Mouse (Mus musculus) liver, embryonic 11.5 days (tissue): Measurements from ENCODE around the gene Snx21. TPM values are rescaled to one million over a fixed set of nuclear protein-coding genes. Genes with fewer than 3 reads are reported as not detected.

Experiments
- ATAC-seq: fragments of 200-750 bp; cut with Nextera tagmentation; replicated peaks from 2 replicates; pipeline ENCODE4 v1.8.0; 2017; ENCODE audit warnings: moderate number of reproducible peaks, mild to moderate bottlenecking, moderate TSS enrichment, moderate library complexity; ENCODE audit not compliant: low FRiP score
- DNase-seq: peaks from one replicate; pipeline ENCODE4 v3.0.0-alpha.2; 2017; ENCODE audit warnings: low spot score
- H3K27ac ChIP-seq: fragments of 300-500 bp; sonication (generic); 2 replicates; pipeline ENCODE4 v1.5.1; 2014; ENCODE audit warnings: mild to moderate bottlenecking, low read depth, low read length, control low read depth
- H3K27me3 ChIP-seq: fragments of 300-500 bp; sonication (generic); replicated peaks from 2 replicates; pipeline ENCODE4 v1.6.1; 2014; ENCODE audit warnings: low read length, mixed read lengths; ENCODE audit not compliant: control insufficient read depth, insufficient read depth
- H3K36me3 ChIP-seq: fragments of 300-500 bp; sonication (generic); 2 replicates; pipeline ENCODE4 v1.6.1; 2014; ENCODE audit warnings: mild to moderate bottlenecking, low read length, moderate library complexity, mixed read lengths; ENCODE audit not compliant: control insufficient read depth, insufficient read depth
- H3K4me1 ChIP-seq: fragments of 300-500 bp; sonication (generic); replicated peaks from 2 replicates; pipeline ENCODE4 v1.6.1; 2014; ENCODE audit warnings: low read length, mixed read lengths; ENCODE audit not compliant: control insufficient read depth, insufficient read depth
- H3K4me2 ChIP-seq: fragments of 300-500 bp; sonication (generic); 2 replicates; pipeline ENCODE4 v1.6.1; 2014; ENCODE audit warnings: mild to moderate bottlenecking, control low read depth, moderate library complexity
- H3K4me3 ChIP-seq: fragments of 300-500 bp; sonication (generic); 2 replicates; pipeline ENCODE4 v1.5.1; 2014; ENCODE audit warnings: low read depth, low read length, control low read depth
- H3K9ac ChIP-seq: fragments of 300-500 bp; sonication (generic); 2 replicates; pipeline ENCODE4 v1.6.1; 2014; ENCODE audit warnings: low read depth, low read length, control low read depth
- H3K9me3 ChIP-seq: fragments of 300-500 bp; sonication (generic); 2 replicates; pipeline ENCODE4 v1.6.1; 2016; ENCODE audit warnings: low read length, inconsistent platforms, mixed read lengths; ENCODE audit not compliant: control insufficient read depth
- WGBS: fragments of 180-500 bp; shearing (Covaris S2); extraction: QIAGEN DNeasy Blood & Tissue Kit; methylation state at CpG from one replicate; pipeline ENCODE4 v1.1.7; 2014; 5-methylcytosine and 5-hydroxymethylcytosine counted together
- polyA plus RNA-seq: library from polyadenylated mRNA; unstranded; fragments of >200 nt; fragmentation: Nextera tagmentation; extraction: Ambion mirVana; gene quantifications from 2 replicates; pipeline ENCODE4 v1.2.1, GENCODE M21; 2014

Gene Snx21
- polyA plus RNA-seq, 1 experiment from 2014 or later, result 8.3 TPM

DNA sequence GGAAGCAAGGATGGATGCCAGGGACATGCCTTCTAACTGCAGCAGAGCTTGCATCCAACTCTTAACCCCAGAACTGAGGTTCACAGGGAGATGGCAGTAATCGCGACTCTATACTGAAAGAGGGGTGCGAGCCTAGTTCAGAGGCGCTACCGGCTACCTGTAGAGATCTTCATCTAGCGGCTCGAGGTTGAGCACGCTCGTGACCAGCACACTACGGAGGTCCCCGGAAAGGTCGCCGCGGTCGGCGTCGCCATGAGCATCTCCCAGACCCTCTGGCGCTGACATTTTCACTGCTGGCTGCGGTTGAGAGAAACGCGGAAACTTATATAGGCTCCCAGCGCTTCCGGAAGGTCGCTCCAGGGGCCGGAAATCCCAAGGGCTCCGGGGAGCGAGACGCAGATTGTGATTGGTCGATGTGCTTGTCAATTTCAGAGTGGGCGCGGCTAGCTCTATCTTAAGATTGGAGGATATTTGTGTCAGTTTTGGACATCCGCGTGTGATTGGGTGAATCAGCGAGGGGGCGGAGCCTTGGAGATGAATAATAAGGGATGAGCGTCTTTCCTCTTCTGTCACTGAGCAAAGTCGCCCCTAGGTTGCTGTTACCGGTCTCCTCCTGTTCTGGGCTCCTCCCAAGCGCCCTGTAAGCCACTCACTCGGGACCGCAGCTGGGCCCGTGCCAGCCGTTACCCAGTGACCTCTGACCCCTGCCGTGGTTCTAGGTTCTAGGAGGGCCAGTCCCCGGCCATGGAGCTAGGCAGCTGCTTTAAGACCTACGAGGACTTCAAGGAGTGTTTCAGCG is 19.1 kb downstream of the Snx21 start, which contains the start of the genes Acot8 and Zswim3:
Gene Acot8, minus strand, starts transcription at position 350 of the 799 bp plus-strand sequence.
Gene Zswim3, plus strand, starts transcription at position 566 of the 799 bp plus-strand sequence.
- no peaks in the 10 kb centered on the region for H3K9me3 ChIP-seq
- peaks cover 12% of the 10 kb centered on the region for H3K4me1 ChIP-seq
- peak within 1 kb of the TSS; percentile 78 for H3K4me2 ChIP-seq
- H3K36me3 ChIP-seq, result peaks cover 12% of the 10 kb centered on the region
- WGBS, result under 1% methylated on average over 47 of the region's 47 CpGs
- peak; percentile 95 for ATAC-seq
- H3K4me3 ChIP-seq, result peak within 1 kb of the TSS; percentile 90
- peak within 1 kb of the TSS; percentile 88 for H3K9ac ChIP-seq
- no peaks in the 10 kb centered on the region for H3K27me3 ChIP-seq
- peak within 1 kb of the TSS; percentile 81 for H3K27ac ChIP-seq
- DNase-seq, result peak; percentile 95

DNA sequence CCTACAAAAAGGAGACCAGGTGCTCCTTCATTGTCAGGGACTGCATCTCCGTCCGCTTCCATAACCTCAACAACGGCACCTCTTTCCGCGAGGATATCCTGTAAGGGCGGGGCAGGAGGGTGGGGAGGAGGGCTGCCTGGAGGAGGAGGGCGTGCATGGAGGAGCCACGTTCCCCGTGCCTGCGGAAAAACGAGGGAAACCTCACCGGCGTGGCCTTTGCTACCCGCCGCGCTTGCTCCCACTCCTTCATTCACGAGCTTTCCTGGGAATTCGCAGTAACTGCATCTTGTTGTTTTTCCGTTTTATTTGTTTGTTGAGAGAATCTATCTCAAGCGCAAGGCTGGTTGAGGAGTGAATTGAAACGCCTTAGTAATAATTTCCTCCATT is 19.7 kb downstream of the Snx21 start:
- no peak for DNase-seq
- Histone ChIP-seq H3K4me1 (peaks cover 12% of the 10 kb centered on the region), H3K9ac (peak overlapping the region; percentile 80), H3K27me3 (no peaks in the 10 kb centered on the region), H3K4me2 (peak overlapping the region; percentile 78), H3K36me3 (peaks cover 7% of the 10 kb centered on the region; the same call in 1 of the 2 replicates), H3K9me3 (no peaks in the 10 kb centered on the region), H3K4me3 (peak overlapping the region; percentile 90), H3K27ac (peak overlapping the region; percentile 81)
- WGBS, result under 1% methylated on average over 21 of the region's 21 CpGs
- peak; percentile 75 for ATAC-seq

DNA sequence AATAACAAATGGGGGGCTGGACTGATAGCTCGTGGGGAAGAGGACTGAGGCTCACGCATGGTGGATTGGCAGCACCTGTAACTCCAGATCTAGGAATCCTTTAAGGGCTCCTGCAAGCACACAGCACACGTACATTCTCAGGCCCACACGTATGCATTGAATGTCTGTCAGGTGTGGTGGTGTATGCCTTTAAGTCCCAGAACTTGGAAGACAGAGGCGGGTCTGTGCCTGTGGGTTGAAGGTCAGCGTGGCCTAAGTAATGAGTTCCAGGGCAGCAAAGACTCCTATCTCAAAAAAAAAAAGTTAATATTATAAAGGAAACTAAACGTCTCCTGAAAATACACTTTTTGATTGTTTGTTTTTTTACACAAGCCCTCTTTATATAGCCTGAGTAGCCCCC is 21.0 kb downstream of the Snx21 start:
- Histone ChIP-seq H3K27ac (no peak overlapping the region), H3K36me3 (peaks cover 2% of the 10 kb centered on the region; the same call in 1 of the 2 replicates), H3K4me3 (peak overlapping the region; percentile 90; the same call in 1 of the 2 replicates), H3K4me2 (peak overlapping the region; percentile 78), H3K9ac (0 out of 2 replicates have a peak overlapping the region, but pooled peaks have one; percentile 17), H3K9me3 (no peaks in the 10 kb centered on the region), H3K4me1 (peaks cover 12% of the 10 kb centered on the region), H3K27me3 (no peaks in the 10 kb centered on the region)
- WGBS, result 79% methylated on average over 7 of the region's 7 CpGs
- no peak for DNase-seq
- ATAC-seq, result no peak

DNA sequence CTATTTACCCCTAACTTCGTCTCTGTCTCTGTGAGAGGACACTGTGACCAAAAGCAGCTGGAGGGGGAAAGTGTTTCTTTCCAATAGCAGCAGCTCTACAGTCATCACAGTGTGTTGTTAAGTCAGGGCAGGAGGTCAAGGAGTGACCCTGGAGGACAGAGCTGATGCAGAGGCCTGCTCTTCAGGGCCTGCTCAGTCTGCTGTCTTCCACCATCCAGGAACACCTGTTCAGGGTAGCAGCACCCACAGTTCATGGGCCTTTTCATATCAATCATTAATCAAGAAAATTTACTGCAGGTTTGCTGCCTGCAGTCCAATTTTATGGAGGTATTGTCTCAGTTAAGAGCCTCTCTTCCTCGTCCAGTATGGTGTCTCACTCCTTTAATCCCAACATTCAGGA is 27.9 kb downstream of the Snx21 start:
- 67% methylated on average over 2 of the region's 2 CpGs for WGBS
- no peaks in the 10 kb centered on the region for H3K9me3 ChIP-seq

DNA sequence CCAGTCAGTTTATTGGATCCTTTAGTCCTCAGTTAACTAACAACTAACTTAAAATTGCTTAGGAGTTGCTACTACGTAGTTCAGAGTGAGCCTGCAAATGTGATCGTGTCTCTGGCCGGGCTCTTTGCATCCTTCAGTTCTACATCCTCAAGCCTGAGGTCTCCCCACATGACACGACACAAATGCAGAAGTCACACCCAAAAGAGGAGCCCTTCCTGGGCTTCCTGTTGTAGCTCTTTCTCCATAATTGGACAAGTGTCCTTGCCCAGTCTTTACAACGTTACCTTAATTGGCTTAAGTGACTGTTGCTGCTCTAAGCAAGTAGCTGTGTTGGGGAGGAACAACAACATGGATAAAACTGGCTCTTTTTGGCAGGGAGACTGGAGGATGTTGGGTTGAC is 29.7 kb downstream of the Snx21 start:
- 0 out of 2 replicates have a peak overlapping the region, but pooled peaks have one; percentile 57 for H3K27ac ChIP-seq
- 70% methylated on average over 5 of the region's 5 CpGs for WGBS
- no peaks in the 10 kb centered on the region for H3K9me3 ChIP-seq
- H3K4me3 ChIP-seq, result no peak overlapping the region
- H3K36me3 ChIP-seq, result 0 out of 2 replicates have a peak, but pooled peaks cover 3% of the 10 kb centered on the region
- no peak for DNase-seq
- no peak overlapping the region for H3K9ac ChIP-seq
- H3K4me2 ChIP-seq, result no peak overlapping the region
- no peaks in the 10 kb centered on the region for H3K27me3 ChIP-seq
- ATAC-seq, result peak; percentile 35; the same call in 1 of the 2 replicates
- H3K4me1 ChIP-seq, result peaks cover 6% of the 10 kb centered on the region; the same call in 1 of the 2 replicates

More for the DNA sequence above, 27.9 kb downstream of the Snx21 start:
- Histone ChIP-seq H3K9ac (no peak overlapping the region), H3K27ac (no peak overlapping the region), H3K4me3 (no peak overlapping the region), H3K4me1 (peaks cover 6% of the 10 kb centered on the region; the same call in 1 of the 2 replicates), H3K4me2 (no peak overlapping the region), H3K27me3 (no peaks in the 10 kb centered on the region), H3K36me3 (peaks cover 4% of the 10 kb centered on the region; the same call in 1 of the 2 replicates)
- DNase-seq (no peak), ATAC-seq (no peak)

DNA sequence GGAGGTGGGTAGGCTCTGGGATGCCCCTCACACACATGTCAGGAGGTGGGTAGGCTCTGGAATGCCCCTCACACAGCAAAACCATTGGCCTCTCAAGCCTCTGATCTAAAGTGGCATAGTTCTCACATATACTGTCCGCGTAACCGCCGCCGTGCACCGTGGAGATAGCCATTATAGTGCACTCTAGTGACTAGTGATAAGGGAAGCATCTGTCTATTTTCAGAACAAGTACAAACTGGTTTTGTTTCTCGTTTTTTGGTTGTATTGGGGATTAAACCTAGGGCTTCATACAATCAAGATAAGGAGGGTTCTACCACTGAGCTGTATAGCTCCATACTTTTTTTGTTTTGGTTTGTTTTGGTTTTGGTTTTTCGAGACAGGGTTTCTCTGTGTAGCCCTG is 30.2 kb downstream of the Snx21 start:
- H3K27ac ChIP-seq, result 0 out of 2 replicates have a peak overlapping the region, but pooled peaks have one; percentile 57
- H3K27me3 ChIP-seq, result no peaks in the 10 kb centered on the region
- DNase-seq (no peak), ATAC-seq (peak; percentile 74)
- no peaks in the 10 kb centered on the region for H3K9me3 ChIP-seq
- no peak overlapping the region for H3K4me2 ChIP-seq
- WGBS, result 70% methylated on average over 8 of the region's 8 CpGs
- H3K4me3 ChIP-seq, result no peak overlapping the region
- H3K9ac ChIP-seq, result no peak overlapping the region
- H3K36me3 ChIP-seq, result 0 out of 2 replicates have a peak, but pooled peaks cover 3% of the 10 kb centered on the region
- H3K4me1 ChIP-seq, result peaks cover 6% of the 10 kb centered on the region; the same call in 1 of the 2 replicates

DNA sequence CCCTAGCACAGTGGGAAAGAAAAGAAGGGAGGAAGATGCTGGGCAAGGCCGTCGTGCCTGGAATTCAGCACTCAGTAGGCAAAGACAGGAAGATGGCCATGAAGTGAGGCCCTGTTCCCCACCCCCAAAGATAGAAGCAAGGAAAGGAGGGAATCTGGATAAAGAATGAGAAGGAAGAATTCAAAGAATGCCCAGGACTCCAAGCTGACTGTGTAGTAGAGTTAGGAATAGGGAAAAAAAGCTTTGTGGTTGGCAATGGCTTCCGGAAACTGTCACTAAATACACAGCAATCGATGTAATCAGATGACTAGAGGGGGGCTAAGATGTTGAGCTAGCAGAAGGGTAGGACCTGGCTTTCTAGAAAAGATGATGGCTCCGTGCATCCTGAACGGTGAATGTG is 31.6 kb downstream of the Snx21 start:
- Histone ChIP-seq H3K27me3 (no peaks in the 10 kb centered on the region), H3K36me3 (0 out of 2 replicates have a peak, but pooled peaks cover 3% of the 10 kb centered on the region), H3K4me1 (peaks cover 6% of the 10 kb centered on the region; the same call in 1 of the 2 replicates), H3K9ac (no peak overlapping the region), H3K4me2 (no peak overlapping the region), H3K4me3 (no peak overlapping the region), H3K9me3 (no peaks in the 10 kb centered on the region), H3K27ac (no peak overlapping the region)
- DNase-seq, result no peak
- WGBS, result 80% methylated on average over 6 of the region's 6 CpGs
- ATAC-seq, result no peak

DNA sequence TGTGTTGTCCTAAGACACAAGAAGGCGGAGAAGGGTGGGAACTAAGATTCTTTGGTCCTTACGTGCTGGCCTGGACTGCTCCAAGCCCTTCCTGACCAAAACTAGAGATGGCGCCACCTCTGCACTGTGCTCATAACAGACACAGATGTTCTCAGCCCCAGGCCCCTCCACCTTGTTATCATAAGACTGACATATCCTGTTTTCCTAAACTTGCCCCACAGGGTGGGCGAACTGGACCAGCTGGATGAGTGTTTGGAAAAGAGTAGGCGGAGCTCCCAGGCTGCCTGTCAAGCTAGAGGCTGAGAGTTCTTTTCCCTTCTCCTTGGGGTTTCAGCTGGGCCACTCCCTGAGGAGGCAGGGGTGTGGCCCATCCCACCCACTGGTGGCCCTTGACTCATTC is 32.1 kb downstream of the Snx21 start:
- DNase-seq (no peak), ATAC-seq (no peak)
- 0 out of 2 replicates have a peak overlapping the region, but pooled peaks have one; percentile 5 for H3K27ac ChIP-seq
- no peak overlapping the region for H3K9ac ChIP-seq
- H3K9me3 ChIP-seq, result no peaks in the 10 kb centered on the region
- no peak overlapping the region for H3K4me2 ChIP-seq
- 80% methylated on average over 5 of the region's 5 CpGs for WGBS
- peaks cover 6% of the 10 kb centered on the region; the same call in 1 of the 2 replicates for H3K4me1 ChIP-seq
- H3K4me3 ChIP-seq, result no peak overlapping the region
- H3K27me3 ChIP-seq, result no peaks in the 10 kb centered on the region
- H3K36me3 ChIP-seq, result 0 out of 2 replicates have a peak, but pooled peaks cover 2% of the 10 kb centered on the region
